Mouse (Mus musculus) megakaryocyte, embryonic 14.5 days (primary cell): ENCODE results near the gene Pak4.

ENCODE experiments used
- FLI1 ChIP-seq: IDR thresholded peaks from 2 replicates; pipeline ENCODE4 v1.6.1; 2012; ENCODE audit warnings: low read length, inconsistent platforms, mixed read lengths
- GATA1 ChIP-seq: IDR thresholded peaks from 3 replicates; pipeline ENCODE4 v1.6.1; 2012; ENCODE audit warnings: mixed read lengths, low read length, inconsistent platforms, borderline replicate concordance

GRCm38 (mm10) chr7:28591862-28592261, 6.1 kb downstream of the Pak4 start:
- TF ChIP-seq GATA1 (no peak), FLI1 (no peak)
